Mouse (Mus musculus): ENCODE measurements around the gene Ttc17.

DNA sequence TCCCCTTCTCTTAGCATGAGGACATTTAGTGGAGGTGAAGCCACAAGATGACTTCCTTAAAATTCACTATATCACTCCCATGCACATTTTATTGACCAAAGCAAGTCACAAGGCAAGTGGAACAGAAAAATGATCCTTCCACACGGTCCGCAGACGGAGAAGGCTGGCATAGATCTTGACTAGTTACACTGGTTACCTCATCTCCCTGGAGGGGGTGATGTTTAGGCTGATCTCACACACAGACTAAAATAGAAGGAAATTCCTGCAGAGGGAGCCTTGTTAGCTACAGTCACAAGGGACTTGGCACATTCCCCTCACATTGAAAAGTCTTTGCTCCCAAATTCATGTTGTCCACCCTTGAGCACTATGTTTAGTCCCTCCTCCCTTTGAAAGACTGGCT is 130.8 kb downstream of the Ttc17 start:
- TF ChIP-seq CTCF (IDR thresholded peaks at IDR 0.05; ENCODE audit: extremely low read depth, insufficient read depth, low read length) (no peak), POLR2A (IDR thresholded peaks at IDR 0.05; ENCODE audit: extremely low read depth, insufficient read depth, low read length) (no peak)
